Mouse (Mus musculus) fat pad, adult 2 months (tissue): ENCODE data around the gene Serpina3k.
"Not testable (repeated sequence)": the region's sequence is repeated elsewhere in the genome, so short reads cannot be mapped to it uniquely, and the experiment has no call there.

Experiments used
- DNase-seq: peaks from one replicate; pipeline ENCODE4 v3.0.0-alpha.2; 2011; ENCODE audit warnings: low read depth, low spot score; ENCODE audit errors: extremely low read depth

Gene Serpina3k

DNA sequence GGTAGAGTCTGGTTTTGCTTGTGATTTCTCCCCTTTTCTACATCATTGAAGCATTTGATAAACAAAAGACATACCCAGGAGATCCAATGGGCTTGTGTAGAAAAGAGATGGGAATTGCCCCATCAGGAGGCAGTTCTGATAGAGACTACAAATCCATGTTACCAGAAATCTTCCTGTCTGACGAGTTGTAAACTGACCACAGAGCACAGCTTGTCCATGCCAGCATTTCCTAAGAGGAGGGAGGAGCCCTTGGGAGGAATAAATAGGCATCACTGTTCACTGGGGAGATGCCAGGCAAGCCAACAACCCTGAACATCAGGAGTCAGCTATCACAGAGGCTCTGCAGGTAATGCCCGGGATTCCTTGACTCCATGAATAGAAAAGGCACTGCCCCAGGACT, 48.6 kb downstream of the Serpina3k start:
- DNase-seq: not testable (repeated sequence)

- no peak for DNase-seq
Measured at GRCm38 (mm10) chr12:104388477-104388876, 50.2 kb downstream of the Serpina3k start.

- DNase-seq: not testable (repeated sequence)
Measured at GRCm38 (mm10) chr12:104391057-104391456, 52.8 kb downstream of the Serpina3k start.
